Mouse (Mus musculus): ENCODE measurements at regions not wholly inside any gene's neighbourhood (a gene's known extent, or its start where the extent isn't known, plus 50 kb on each side); places are given as distances from the start of the nearest gene placed in this dataset.
A peak's percentile ranks its signal among the peaks of the same experiment; 100 is the strongest.

GRCm38 (mm10) chr3:38579781-38580180, 95.1 kb upstream of the Ankrd50 start:
- DNase-seq (ENCODE audit: low spot score in 2 of 2), result no peak

DNA sequence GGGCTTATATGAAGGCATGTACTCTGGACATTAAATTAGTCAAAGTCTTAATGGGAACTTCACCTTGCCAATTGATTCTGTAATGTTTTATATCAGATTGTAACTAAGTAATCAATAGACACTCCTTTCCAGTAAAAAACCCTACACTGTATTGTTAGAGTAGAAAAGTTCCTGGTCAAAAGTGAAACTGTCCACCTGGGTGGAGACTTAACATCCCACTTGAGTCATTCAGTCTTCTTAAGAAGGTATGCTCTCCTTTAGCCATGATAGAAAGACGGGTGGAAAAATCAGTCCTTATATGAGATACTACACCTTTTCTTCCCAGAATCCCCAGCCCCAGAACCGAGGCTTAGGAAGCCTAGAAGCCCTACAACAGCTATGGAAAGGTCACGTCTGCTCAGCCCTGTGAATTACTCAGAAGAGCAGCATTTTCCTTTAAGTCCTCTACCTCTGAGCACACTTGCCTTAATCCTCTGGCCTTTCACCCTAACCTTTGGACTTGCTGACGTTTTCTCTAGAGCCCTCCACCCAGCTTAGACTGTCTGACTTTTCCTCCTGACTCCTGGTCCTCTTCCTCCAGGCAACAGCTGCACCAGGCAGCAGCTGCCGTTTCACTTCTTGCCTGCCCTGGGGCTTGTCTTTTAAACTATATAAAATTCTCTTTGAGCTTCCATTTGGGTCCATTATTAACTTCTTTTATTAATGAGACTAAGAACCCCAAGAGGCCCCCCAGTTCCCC, 93.4 kb upstream of the Ankrd50 start:
- no peak for DNase-seq (ENCODE audit: low spot score in 2 of 2)

DNA sequence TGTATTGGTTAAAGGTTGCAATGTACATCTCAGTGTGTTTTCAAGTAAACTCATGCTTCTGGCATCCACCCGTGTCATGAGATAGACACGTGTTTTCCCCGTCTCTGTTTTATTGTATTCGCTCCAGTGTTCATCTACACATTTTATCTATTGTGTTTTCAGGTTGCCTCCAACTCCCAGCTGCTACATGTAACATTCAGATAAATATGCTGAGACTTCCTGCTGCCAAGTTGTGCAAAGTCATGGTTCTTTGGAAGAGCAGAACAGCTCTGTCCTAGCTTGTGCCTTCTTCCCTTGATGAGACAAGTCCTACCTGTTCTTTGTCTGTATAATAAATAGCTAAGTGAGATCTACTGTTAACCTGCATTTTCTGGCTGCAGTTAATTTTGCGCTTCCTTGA, 89.0 kb upstream of the Ankrd50 start:
- DNase-seq (ENCODE audit: low spot score in 2 of 2), result no peak

DNA sequence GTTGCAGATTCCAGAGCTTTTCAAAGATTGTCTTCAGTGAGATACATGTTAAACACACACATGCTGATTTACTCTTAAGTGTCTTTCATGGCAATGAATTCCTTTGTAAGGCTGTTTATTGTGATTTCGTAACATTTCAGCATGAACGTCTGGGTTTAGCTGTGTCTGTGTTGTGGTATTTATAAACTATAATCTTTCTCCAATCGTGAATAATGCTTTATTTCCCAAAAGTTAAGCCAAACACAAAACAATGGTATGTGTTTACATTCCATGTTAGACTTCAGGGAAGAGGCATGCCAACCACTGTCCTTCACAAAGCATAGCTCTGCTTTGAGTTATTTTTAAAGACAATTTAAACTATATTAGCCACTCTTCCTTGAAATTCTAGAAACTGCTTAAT, 87.5 kb upstream of the Ankrd50 start:
- no peak for DNase-seq (ENCODE audit: low spot score in 2 of 2)

GRCm38 (mm10) chr3:38571224-38571623, 86.6 kb upstream of the Ankrd50 start:
- no peak for DNase-seq (ENCODE audit: low spot score in 2 of 2)

GRCm38 (mm10) chr3:38569001-38569400, 84.4 kb upstream of the Ankrd50 start:
- DNase-seq (ENCODE audit: low spot score in 2 of 2), result no peak

DNA sequence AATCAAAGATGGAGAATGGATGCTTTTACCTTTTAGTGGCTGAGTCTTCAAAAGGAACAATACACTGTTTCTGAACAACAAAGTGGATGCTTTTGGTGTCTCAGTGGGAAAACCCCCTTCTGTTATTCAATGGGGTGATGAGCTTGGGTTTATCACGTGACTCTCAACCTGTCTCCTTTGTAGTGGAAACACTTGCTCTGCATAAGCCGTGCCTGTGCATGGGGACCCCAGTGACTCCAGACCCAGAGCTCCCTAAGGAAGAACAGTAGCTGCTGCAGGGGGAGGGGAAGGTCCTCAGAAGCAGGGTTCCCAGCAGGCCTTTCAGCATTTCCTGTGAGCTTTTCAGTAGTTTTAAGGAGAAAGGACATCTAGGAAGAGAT, 83.9 kb upstream of the Ankrd50 start:
- no peak for DNase-seq (ENCODE audit: low spot score in 2 of 2)

GRCm38 (mm10) chr3:38567946-38568595, 83.4 kb upstream of the Ankrd50 start:
- no peak for DNase-seq (ENCODE audit: low spot score in 2 of 2)

GRCm38 (mm10) chr3:38566576-38566975, 81.9 kb upstream of the Ankrd50 start:
- DNase-seq (ENCODE audit: low spot score in 2 of 2), result no peak

- no peak for DNase-seq (ENCODE audit: low spot score in 2 of 2)
These were observed 80.2 kb upstream of the Ankrd50 start for GRCm38 (mm10) chr3:38564844-38565243.

DNA sequence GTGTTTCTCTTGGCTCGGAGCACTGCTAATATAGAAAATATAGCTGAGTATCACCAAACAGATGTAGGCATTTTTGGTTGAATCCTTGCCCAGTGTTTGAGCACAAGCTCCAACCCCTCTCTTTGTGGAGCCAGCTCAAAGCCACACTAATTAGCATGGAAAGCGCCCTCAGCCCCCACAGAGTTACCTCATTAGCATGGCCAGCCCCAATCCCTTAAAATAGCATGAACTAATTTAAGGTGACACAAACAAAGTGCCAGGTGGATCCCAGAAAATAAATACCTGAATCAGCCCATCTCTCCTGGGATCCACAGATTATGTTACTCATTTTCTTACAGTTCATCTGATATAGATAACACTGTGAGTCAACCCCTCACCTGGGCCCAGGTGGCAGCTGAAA, 79.7 kb upstream of the Ankrd50 start:
- no peak for DNase-seq (ENCODE audit: low spot score in 2 of 2)

DNA sequence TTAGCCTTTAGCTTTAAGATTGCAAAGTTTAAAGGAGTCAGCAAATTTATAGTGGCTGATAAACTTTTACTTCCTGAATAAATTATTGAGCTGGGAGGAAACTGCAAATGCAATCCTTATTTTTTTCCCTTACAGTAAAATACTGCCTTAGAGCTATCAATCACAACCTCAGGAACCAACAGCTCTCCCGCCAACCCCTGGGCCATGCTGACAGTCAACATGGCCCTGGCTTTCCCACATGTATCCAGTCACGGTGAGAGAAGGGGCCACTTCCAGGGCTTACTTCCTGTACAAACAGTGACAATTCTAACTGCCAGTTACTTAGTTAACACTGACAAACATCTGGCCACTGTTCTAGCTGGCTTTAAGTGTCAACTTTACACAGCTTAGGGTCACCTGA, 76.5 kb upstream of the Ankrd50 start:
- DNase-seq (ENCODE audit: low spot score in 2 of 2), result peak in 1 of 2 experiments; percentile 15

DNA sequence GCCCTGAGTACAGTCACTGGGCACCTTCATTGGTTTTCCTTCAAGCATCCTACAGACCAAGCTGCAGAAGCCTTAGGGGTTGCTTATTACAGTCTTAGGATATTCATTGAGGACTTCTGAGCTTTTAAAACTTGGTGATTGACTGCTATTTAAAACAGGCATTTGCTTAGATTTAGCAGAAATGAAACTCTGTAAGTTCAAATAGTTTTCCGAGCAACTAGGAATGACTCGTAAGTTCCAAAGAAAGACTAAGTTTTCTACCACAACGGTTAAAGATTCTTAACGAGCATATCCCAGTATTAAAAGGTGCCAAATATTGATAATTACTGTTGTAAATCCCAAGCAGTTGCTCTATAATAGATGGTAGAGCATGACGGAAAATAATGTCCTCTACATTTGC, 71.3 kb upstream of the Ankrd50 start:
- no peak for DNase-seq (ENCODE audit: low spot score in 2 of 2)

DNA sequence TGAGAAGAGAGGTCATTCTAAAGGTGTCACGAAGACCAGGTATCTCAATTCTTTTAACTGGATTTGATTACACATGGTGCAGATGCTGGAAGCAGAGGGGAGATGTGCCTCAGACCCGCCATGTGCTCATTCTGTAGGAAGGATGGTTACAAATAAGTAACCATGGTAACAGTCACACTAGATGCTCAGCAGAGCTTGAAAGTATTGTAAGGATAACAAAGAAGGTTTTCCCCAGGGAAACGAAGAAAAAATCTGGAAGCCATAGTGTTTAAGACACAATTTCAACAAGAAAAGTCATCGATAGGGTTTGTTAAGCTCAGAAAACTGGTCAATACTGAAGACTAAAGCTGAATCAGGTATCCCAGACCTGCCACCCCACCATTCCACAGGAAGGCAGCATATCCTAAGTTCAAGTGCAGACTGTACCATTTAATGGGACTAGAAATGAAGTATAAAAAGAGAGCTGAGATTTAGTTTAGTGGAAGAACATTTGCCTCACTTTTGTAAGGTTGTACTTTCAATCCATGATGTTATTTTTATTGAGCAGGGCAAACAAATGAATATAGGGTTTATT, 68.9 kb upstream of the Ankrd50 start:
- no peak for DNase-seq (ENCODE audit: low spot score in 2 of 2)

GRCm38 (mm10) chr3:38547032-38547431, 62.4 kb upstream of the Ankrd50 start:
- no peak for DNase-seq (ENCODE audit: low spot score in 2 of 2)

DNA sequence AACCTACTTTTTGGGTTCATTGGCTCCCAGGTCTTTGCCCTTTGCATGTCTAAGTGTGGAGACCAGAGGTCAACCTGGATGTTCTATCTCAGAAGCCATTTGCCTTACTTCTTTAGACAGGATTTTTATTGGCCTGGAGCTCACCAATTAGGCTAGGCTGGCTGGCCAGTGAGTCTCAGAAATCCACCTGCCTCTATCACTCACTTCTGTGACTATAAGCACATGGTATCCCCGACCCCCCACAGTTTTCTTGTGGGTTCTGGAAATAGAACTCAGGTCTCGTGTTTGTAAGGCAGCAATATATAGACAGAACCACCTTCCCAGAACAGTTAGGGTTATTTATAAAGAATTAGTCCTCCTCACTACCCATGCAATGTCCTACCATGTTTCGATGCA, 60.9 kb upstream of the Ankrd50 start:
- no peak for DNase-seq (ENCODE audit: low spot score in 2 of 2)

GRCm38 (mm10) chr3:38544718-38545500, 60.3 kb upstream of the Ankrd50 start:
- no peak for DNase-seq (ENCODE audit: low spot score in 2 of 2)

DNA sequence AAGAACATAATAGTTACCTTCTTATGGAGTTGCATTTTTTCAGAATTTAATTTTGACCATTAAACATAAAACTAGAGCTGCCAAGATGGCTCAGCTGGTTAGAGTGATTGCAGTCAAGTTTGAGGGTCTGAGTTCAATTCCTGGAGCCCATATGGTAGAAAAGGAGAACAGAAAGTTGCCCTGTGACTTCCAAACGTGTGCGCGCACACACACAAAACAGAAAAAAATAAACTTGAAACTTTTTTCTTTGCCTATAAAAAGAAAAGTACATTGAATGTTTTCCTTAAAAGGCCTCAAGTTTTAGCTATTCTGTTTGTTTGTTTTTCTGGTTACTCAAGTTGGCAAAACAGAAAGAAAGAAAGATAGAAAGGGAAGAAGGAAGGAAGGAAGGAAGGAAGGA, 59.2 kb upstream of the Ankrd50 start:
- no peak for DNase-seq (ENCODE audit: low spot score in 2 of 2)

DNA sequence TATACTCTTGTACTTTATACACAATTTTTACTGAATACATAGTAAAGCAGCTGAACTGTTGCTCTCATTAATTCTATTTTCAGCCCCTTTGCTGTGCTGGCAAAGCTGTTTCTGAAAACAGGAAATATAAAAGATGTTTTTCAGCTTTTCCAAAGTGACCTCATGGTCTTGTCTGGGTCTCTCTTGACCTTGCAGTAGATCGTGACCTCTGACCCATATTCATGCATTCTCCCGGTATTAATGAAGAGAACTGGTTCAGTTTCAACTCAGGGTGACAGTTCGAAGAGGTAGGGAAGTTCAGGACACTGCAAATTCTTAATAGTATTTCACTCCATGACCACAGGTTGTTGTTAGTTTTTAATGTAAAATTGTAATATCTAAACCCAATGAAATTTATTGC, 56.7 kb upstream of the Ankrd50 start:
- no peak for DNase-seq (ENCODE audit: low spot score in 2 of 2)

DNA sequence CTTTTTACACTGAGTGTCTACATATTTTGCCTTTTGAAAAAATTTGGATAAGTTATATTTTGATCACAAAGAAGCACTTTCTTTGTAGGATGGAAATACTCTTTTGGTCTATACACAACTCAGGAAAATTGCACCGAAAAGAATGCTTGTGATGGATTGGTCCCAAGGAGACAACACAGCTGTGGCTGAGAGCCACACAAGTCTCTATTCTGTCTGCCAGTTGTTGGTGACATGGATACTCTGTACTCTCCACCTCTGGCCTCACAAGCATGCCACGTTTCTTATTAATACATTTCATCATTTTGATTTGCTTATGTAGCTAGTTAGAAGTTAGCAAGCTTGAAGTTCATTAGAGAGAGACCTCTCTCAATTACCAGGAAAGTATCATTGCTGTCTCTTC, 53.7 kb upstream of the Ankrd50 start:
- no peak for DNase-seq (ENCODE audit: low spot score in 2 of 2)

DNA sequence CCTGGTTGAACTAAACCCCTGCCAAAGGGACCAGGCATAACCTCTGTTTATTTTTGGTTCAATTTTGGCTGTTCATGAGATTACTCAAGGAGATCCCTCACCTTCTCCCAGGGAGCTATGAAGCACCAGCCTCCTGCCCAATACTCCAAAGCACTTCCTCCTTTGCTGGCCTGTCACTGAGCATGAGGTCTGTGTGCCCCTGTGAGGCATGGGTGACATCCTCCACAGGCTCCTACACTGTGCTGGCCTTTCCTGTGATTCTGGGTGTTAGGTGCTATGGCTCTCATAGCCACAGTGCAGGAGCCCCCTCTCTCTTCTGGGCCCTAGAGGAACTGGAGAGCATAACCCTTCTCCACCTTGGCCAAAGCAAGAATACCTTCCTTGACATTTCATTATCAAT, 53.1 kb upstream of the Ankrd50 start:
- no peak for DNase-seq (ENCODE audit: low spot score in 2 of 2)
